Mouse (Mus musculus) intestine, embryonic 16.5 days (tissue): ENCODE results near the gene Cntf. TPM values are rescaled to one million over a fixed set of nuclear protein-coding genes. Genes with fewer than 3 reads are reported as not detected.

Experiments used
- ATAC-seq: fragments of 200-750 bp; cut with Nextera tagmentation; 2 replicates; pipeline ENCODE4 v1.8.0; 2017; ENCODE audit warnings: moderate TSS enrichment, moderate library complexity
- H3K27ac ChIP-seq: fragments of 300-500 bp; sonication (generic); 2 replicates; pipeline ENCODE4 v1.5.1; 2014; ENCODE audit warnings: mild to moderate bottlenecking, low read length
- H3K27me3 ChIP-seq: fragments of 300-500 bp; sonication (generic); replicated peaks from 2 replicates; pipeline ENCODE4 v1.6.1; 2014; ENCODE audit warnings: low read length, control low read depth, mixed read lengths; ENCODE audit not compliant: control insufficient read depth, insufficient read depth
- H3K36me3 ChIP-seq: fragments of 300-500 bp; sonication (generic); 2 replicates; pipeline ENCODE4 v1.6.1; 2014; ENCODE audit warnings: low read length, control low read depth; ENCODE audit not compliant: control insufficient read depth, insufficient read depth
- H3K4me1 ChIP-seq: fragments of 300-500 bp; sonication (generic); 2 replicates; pipeline ENCODE4 v1.6.1; 2014; ENCODE audit warnings: low read length, control low read depth, mixed read lengths; ENCODE audit not compliant: control insufficient read depth, insufficient read depth
- H3K4me2 ChIP-seq: fragments of 300-500 bp; sonication (generic); 2 replicates; pipeline ENCODE4 v1.6.1; 2014; ENCODE audit warnings: low read depth, low read length, control low read depth
- H3K4me3 ChIP-seq: fragments of 300-500 bp; sonication (generic); 2 replicates; pipeline ENCODE4 v1.5.1; 2014; ENCODE audit warnings: mild to moderate bottlenecking, low read length
- H3K9ac ChIP-seq: fragments of 300-500 bp; sonication (generic); 2 replicates; pipeline ENCODE4 v1.6.1; 2014; ENCODE audit warnings: low read depth, low read length
- H3K9me3 ChIP-seq: fragments of 300-500 bp; sonication (generic); 2 replicates; pipeline ENCODE4 v1.6.1; 2016; ENCODE audit warnings: low read length, control low read depth; ENCODE audit not compliant: control insufficient read depth
- WGBS: fragments of 180-500 bp; shearing (Covaris S2); extraction: QIAGEN DNeasy Blood & Tissue Kit; methylation state at CpG from one replicate; pipeline ENCODE4 v1.1.7; 2014; 5-methylcytosine and 5-hydroxymethylcytosine counted together
- polyA plus RNA-seq: library from polyadenylated mRNA; unstranded; fragments of >200 nt; fragmentation: Nextera tagmentation; extraction: Ambion mirVana; gene quantifications from 2 replicates; pipeline ENCODE4 v1.2.1, GENCODE M21; 2015

Cntf gene
- polyA plus RNA-seq, 1 experiment from 2014 or later: 1.0 TPM

GRCm38 (mm10) chr19:12786803-12787395 is 21.5 kb upstream of the Cntf start:
- no peak overlapping the region for H3K9ac ChIP-seq
- no peak overlapping the region for H3K4me3 ChIP-seq
- H3K9me3 ChIP-seq: no peaks in the 10 kb centered on the region
- no peak overlapping the region for H3K27ac ChIP-seq
- no peak overlapping the region for H3K4me2 ChIP-seq
- no peaks in the 10 kb centered on the region for H3K27me3 ChIP-seq
- WGBS: 75% methylated on average over 2 of the region's 2 CpGs
- no peak for ATAC-seq
- no peaks in the 10 kb centered on the region for H3K36me3 ChIP-seq
- H3K4me1 ChIP-seq: no peaks in the 10 kb centered on the region; the same call in 1 of the 2 replicates

DNA sequence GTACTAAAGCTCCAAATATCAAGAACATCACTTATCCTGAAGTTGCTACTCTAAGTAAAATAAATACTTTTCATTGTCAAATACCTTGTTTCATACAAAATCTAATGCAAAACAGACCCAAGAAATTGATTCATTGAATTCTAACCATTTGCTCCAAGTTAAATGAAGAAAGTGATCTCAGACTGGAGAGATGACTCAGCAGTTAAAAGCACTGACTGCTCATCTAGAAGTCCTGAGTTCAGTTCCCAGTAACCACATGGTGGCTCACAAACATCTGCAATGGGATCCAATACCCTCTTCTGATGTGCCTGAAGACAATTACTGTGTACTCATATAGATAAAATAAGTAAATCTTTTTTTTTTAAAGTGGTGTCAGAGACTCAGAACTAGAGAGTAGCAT is 15.0 kb upstream of the Cntf start:
- no peak overlapping the region for H3K4me3 ChIP-seq
- no peak overlapping the region for H3K9ac ChIP-seq
- H3K4me1 ChIP-seq: no peaks in the 10 kb centered on the region
- H3K9me3 ChIP-seq: no peaks in the 10 kb centered on the region
- H3K27ac ChIP-seq: no peak overlapping the region
- no peak overlapping the region for H3K4me2 ChIP-seq
- ATAC-seq: no peak
- no peaks in the 10 kb centered on the region for H3K36me3 ChIP-seq
- H3K27me3 ChIP-seq: no peaks in the 10 kb centered on the region

DNA sequence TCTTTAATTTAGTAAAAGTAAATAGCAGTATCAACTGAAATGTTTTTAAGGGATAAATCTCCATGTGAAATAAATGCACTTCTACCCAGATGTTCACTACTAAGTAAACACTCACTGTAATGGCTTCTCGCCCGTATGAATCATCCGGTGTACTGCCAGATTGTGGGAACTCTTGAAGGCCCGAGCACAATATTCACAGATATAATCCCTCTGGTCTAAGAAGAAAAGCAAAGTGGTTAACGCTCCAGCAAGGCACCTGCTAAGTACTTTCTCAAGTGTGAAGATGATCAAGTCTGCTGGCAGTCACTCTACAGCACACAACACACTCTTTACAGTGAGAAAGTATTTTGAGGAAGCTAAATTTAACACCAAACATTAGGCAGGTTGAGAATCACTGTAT is 5.5 kb upstream of the Cntf start:
- Histone ChIP-seq H3K27me3 (no peaks in the 10 kb centered on the region), H3K9me3 (no peaks in the 10 kb centered on the region), H3K27ac (no peak overlapping the region), H3K4me1 (no peaks in the 10 kb centered on the region), H3K4me2 (no peak overlapping the region), H3K36me3 (no peaks in the 10 kb centered on the region), H3K9ac (no peak overlapping the region), H3K4me3 (no peak overlapping the region)
- 55% methylated on average over 5 of the region's 5 CpGs for WGBS
- no peak for ATAC-seq

DNA sequence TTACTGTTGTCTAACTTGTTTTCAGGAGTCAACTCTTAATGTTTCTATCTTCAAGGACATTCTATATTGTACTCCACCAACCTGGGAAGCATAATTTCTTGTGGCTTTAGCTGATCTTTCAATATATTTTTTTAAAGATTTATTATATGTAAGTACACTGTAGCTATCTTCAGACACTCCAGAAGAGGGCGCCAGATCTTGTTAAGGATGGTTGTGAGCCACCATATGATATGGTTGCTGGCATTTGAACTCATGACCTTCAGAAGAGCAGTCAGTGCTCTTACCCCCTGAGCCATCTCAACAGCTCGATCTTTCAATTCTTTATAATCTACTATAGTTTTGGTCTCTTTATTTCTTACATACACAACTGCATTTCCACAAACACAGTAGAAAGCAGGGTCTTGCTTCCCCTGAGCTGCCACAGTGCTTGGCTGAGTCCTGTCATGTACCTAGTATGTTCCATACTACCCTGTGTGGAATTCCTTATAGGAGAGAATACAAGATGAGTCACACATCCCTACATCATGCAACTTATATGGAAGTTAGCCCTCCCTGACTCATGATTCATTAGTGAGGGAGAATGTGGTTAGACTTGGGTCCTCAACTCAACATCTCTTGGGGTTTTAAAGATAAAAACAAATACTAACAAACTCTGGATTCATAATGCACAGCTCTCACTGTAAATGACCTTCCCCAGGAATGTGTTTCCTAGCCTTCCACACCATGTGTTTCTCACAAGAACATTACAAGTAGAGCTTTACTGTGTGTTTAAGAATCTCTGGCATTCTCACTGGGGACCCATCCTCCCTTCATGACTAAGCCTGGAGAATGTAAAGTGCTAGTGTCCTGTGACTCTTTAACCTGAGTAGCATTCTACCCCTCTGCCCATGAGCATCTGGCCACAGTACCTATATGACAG is 3.0 kb downstream of the Cntf start:
- no peak overlapping the region for H3K4me3 ChIP-seq
- 0 out of 2 replicates have a peak, but pooled peaks have one; percentile 43 for ATAC-seq
- no peak overlapping the region for H3K4me2 ChIP-seq
- no peak overlapping the region for H3K27ac ChIP-seq
- 61% methylated on average over 2 of the region's 2 CpGs for WGBS
- H3K36me3 ChIP-seq: peaks cover 7% of the 10 kb centered on the region
- no peaks in the 10 kb centered on the region for H3K4me1 ChIP-seq
- no peaks in the 10 kb centered on the region for H3K27me3 ChIP-seq
- no peak overlapping the region for H3K9ac ChIP-seq
- H3K9me3 ChIP-seq: no peaks in the 10 kb centered on the region

- Histone ChIP-seq H3K9me3 (no peaks in the 10 kb centered on the region), H3K4me2 (no peak overlapping the region)
- 86% methylated on average over 2 of the region's 2 CpGs for WGBS
Observed at GRCm38 (mm10) chr19:12759656-12760055, 5.8 kb downstream of the Cntf start.

GRCm38 (mm10) chr19:12758936-12759478 is 6.4 kb downstream of the Cntf start:
- H3K27ac ChIP-seq: no peak overlapping the region
- H3K27me3 ChIP-seq: no peaks in the 10 kb centered on the region
- H3K4me1 ChIP-seq: no peaks in the 10 kb centered on the region
- no peak overlapping the region for H3K4me3 ChIP-seq
- no peaks in the 10 kb centered on the region for H3K9me3 ChIP-seq
- H3K4me2 ChIP-seq: no peak overlapping the region
- 93% methylated on average over 1 of the region's 1 CpGs for WGBS
- peaks cover 5% of the 10 kb centered on the region for H3K36me3 ChIP-seq
- peak; percentile 58 for ATAC-seq
- H3K9ac ChIP-seq: no peak overlapping the region

More at GRCm38 (mm10) chr19:12759656-12760055, 5.8 kb downstream of the Cntf start:
- H3K9ac ChIP-seq: no peak overlapping the region
- no peak overlapping the region for H3K4me3 ChIP-seq
- no peak overlapping the region for H3K27ac ChIP-seq
- H3K4me1 ChIP-seq: no peaks in the 10 kb centered on the region
- ATAC-seq: no peak
- peaks cover 7% of the 10 kb centered on the region for H3K36me3 ChIP-seq
- no peaks in the 10 kb centered on the region for H3K27me3 ChIP-seq

GRCm38 (mm10) chr19:12756286-12756685 is 9.1 kb downstream of the Cntf start:
- H3K4me2 ChIP-seq: no peak overlapping the region
- no peaks in the 10 kb centered on the region for H3K36me3 ChIP-seq
- no peak overlapping the region for H3K9ac ChIP-seq
- no peaks in the 10 kb centered on the region for H3K4me1 ChIP-seq
- H3K27ac ChIP-seq: no peak overlapping the region
- no peaks in the 10 kb centered on the region for H3K27me3 ChIP-seq
- H3K4me3 ChIP-seq: no peak overlapping the region
- no peak for ATAC-seq
- WGBS: 79% methylated on average over 3 of the region's 3 CpGs
- H3K9me3 ChIP-seq: no peaks in the 10 kb centered on the region

GRCm38 (mm10) chr19:12731950-12732349 is 33.5 kb downstream of the Cntf start:
- ATAC-seq: no peak
- Histone ChIP-seq H3K36me3 (no peaks in the 10 kb centered on the region), H3K27ac (no peak overlapping the region), H3K9me3 (no peaks in the 10 kb centered on the region), H3K27me3 (no peaks in the 10 kb centered on the region), H3K4me3 (no peak overlapping the region), H3K9ac (no peak overlapping the region), H3K4me2 (no peak overlapping the region), H3K4me1 (no peaks in the 10 kb centered on the region)
- 76% methylated on average over 2 of the region's 2 CpGs for WGBS

DNA sequence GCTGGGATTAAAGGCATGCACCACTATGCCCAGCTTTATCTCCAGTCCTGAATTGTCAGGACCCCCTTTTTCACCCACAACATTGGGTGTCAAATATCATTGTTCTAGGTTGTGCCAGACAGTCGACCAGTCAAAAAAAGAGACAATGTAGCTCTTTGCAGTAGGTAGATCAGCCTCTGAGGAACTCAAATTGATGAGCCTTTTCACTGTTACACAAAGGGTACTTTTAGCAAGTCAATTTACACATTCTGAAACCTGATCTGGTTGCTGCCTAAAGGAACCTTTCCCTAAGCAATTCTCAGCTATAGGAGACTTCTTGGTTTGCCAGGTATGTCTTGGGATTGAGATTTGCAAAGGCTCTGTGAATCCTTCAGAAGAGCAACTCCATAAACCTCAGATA is 34.4 kb downstream of the Cntf start:
- H3K9me3 ChIP-seq: no peaks in the 10 kb centered on the region
- H3K4me1 ChIP-seq: no peaks in the 10 kb centered on the region
- no peak overlapping the region for H3K27ac ChIP-seq
- ATAC-seq: no peak
- WGBS: 59% methylated on average over 1 of the region's 1 CpGs
- no peak overlapping the region for H3K4me3 ChIP-seq
- no peak overlapping the region for H3K4me2 ChIP-seq
- no peak overlapping the region for H3K9ac ChIP-seq
- H3K36me3 ChIP-seq: no peaks in the 10 kb centered on the region
- H3K27me3 ChIP-seq: no peaks in the 10 kb centered on the region
